Mouse (Mus musculus) cerebellum, adult (tissue): ENCODE data around the gene Gpr157.

Experiments used
- ATAC-seq: cut with Nextera tagmentation; 2 replicates; pipeline ENCODE4 v1.9.2; 2017; ENCODE audit warnings: mild to moderate bottlenecking, moderate library complexity, mixed read lengths; ENCODE audit not compliant: insufficient number of reproducible peaks, low FRiP score, low TSS enrichment

Gpr157 gene

GRCm38 (mm10) chr4:150068216-150068615 lies 18.9 kb upstream of the Gpr157 start:
- ATAC-seq: no peak

GRCm38 (mm10) chr4:150070136-150070535 lies 17.0 kb upstream of the Gpr157 start:
- no peak for ATAC-seq

GRCm38 (mm10) chr4:150072416-150073101 lies 14.6 kb upstream of the Gpr157 start:
- ATAC-seq: peak; percentile 36; the same call in 1 of the 2 replicates

- ATAC-seq: no peak
Measured at GRCm38 (mm10) chr4:150073102-150073473, 14.1 kb upstream of the Gpr157 start.

GRCm38 (mm10) chr4:150075350-150075749 lies 11.8 kb upstream of the Gpr157 start:
- ATAC-seq: no peak

- ATAC-seq: no peak
Measured at GRCm38 (mm10) chr4:150076147-150076546, 11.0 kb upstream of the Gpr157 start.

GRCm38 (mm10) chr4:150078646-150079045 lies 8.5 kb upstream of the Gpr157 start:
- ATAC-seq: no peak

- no peak for ATAC-seq
Measured at GRCm38 (mm10) chr4:150079244-150079643, 7.9 kb upstream of the Gpr157 start.

GRCm38 (mm10) chr4:150080330-150080967 lies 6.7 kb upstream of the Gpr157 start:
- no peak for ATAC-seq

- ATAC-seq: no peak
Measured at GRCm38 (mm10) chr4:150085366-150085765, 1.8 kb upstream of the Gpr157 start.

GRCm38 (mm10) chr4:150086841-150087160 lies 364 bp upstream of the Gpr157 start:
- ATAC-seq: no peak

- ATAC-seq: no peak
Measured at GRCm38 (mm10) chr4:150087890-150088530, 845 bp downstream of the Gpr157 start.

- ATAC-seq: no peak
Measured at GRCm38 (mm10) chr4:150089121-150089520, 2.0 kb downstream of the Gpr157 start.

GRCm38 (mm10) chr4:150091887-150092582 lies 4.9 kb downstream of the Gpr157 start:
- no peak for ATAC-seq

GRCm38 (mm10) chr4:150092583-150092902 lies 5.4 kb downstream of the Gpr157 start:
- no peak for ATAC-seq

GRCm38 (mm10) chr4:150093560-150094462 lies 6.6 kb downstream of the Gpr157 start:
- no peak for ATAC-seq

GRCm38 (mm10) chr4:150094463-150094789 lies 7.3 kb downstream of the Gpr157 start:
- ATAC-seq: no peak

GRCm38 (mm10) chr4:150096309-150096708 lies 9.1 kb downstream of the Gpr157 start:
- no peak for ATAC-seq

GRCm38 (mm10) chr4:150097847-150098246 lies 10.7 kb downstream of the Gpr157 start:
- no peak for ATAC-seq

GRCm38 (mm10) chr4:150098880-150099279 lies 11.7 kb downstream of the Gpr157 start:
- ATAC-seq: peak; percentile 74; the same call in 1 of the 2 replicates
